Mouse (Mus musculus) frontal cortex, postnatal 25 days (tissue): ENCODE results near the gene Myzap.

Source experiments
- DNase-seq, 2 experiments: peaks; one replicate each; pipeline ENCODE4 v3.0.0; 2022; ENCODE audit warnings: low spot score in 2 of 2

Myzap gene

DNA sequence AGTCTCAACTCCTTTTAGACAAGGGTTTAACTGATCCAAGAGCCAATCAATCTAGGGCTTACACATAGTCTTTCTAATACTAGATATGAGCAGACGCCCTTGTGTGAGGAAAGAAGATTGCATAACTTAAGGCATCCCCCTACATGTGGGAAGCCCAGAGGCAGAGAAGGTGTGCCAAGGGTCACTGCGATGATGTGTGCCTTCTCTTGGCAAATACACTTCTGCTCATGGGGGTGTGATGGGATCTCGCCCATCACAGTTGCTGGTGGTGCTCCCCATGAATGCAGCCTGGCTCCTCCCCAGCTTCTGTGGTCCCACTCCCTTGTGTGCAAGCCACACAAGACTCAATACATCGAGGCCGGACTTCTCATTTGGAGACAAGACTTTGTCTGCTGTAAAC, 47.3 kb downstream of the Myzap start:
- no peak for DNase-seq

DNA sequence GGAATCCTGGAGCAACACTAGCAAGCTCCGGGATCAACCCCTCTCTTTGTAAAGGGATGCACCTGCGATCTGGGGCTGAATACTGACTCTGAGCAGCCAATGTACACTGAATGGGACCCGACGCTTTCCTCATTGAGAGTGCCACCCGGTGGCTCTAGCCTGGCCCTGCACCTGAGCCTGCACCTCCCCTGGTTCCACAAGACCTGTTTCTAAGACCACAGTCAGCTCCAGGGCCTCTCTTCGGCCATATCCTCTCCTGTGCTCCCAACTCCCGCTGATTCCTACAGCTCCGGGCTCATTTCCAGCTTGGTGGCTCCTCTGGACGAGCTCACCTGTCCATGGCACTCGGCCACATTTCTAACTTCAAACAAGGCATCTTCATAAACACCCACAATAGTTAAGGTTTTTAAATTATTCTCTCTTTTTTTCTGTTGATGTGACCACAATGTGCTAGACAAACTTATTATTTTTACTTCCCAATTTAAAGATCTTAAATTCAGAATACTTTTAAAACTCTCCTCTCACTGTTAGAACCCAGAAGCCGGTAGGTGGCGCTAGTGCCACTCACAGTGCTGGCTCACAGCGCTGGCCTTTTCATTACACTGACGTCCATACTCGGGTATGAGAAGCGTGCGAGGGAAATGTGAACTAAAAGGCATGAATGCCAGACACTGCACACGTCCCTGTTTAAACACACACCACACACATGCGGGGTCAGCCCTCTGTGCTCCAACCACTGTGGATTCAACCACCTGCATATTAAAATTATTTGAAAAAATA, 48.5 kb downstream of the Myzap start:
- peak; percentile 75 for DNase-seq

DNA sequence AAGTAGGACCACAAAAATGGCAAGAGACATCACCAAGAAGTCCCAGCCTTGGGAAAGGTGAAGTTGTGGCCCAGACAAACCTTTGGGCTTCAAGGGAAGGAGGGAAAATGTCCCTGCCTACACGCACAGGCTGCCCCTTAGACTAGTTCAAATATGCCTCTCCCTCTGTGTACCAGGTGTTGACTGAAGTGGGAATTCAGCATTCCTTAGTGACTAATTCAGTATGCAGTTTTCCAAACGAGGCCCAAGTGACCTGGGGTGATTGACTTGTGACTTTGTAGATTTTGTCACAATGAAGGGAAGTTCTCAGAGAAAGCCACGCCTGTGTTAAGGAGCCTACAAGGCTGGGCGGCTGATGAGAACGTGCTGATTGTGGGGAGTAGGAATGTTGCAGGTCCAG, 49.9 kb downstream of the Myzap start:
- no peak for DNase-seq

DNA sequence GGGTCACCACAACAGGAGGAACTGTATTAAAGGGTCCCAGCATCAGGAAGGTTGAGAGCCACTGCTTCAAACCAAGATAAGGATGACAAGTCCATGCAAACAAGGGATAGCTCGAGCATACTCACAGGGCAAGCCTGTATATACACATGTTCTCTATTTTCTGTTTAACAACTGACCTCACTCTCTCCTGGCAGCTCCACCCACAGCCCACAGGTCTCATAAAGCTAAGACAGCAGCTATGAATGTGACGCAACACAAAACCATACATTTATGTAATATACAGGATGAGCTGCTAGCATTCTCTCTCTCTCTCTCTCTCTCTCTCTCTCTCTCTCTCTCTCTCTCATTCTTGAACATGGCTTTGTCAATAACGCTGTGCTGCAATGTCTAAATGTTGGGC, 51.4 kb downstream of the Myzap start:
- no peak for DNase-seq

DNA sequence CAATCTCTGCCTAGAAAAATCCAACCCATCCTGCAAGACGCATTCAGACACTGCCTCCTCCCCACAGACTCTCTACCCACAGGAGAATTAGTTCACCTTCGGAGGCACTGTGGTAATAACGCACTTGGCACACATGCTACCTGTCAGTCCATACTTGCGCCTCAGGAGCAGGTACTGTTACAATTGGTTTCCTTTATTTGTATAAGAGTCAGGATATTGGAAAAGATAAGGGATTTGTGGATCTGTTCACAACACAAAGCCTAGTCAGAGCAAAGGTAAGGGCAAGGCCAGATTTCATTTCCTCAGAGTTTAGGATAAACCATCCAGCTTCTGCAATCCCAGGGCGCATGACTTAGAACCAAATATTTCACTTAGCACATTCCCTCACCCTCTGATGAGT, 56.4 kb downstream of the Myzap start:
- no peak for DNase-seq

DNA sequence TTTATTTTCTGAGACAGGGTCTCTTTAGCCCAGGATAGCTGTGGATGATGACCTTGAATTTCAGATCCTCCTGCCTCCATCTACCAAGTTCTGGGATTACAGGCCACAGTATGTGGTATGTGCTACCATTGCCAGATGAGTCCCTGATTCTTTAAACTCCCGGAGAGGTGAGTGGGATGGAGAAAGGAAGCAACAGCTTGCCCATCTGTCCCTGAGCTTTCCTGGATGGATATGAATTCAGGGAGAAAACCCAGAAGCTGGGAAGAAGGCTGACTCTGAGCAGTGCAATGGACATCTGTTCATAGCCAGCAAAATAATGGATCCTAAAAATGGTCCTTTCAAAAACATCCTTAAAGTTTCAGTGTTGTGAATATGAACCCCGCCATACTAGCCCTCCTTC, 57.1 kb downstream of the Myzap start:
- no peak for DNase-seq

DNA sequence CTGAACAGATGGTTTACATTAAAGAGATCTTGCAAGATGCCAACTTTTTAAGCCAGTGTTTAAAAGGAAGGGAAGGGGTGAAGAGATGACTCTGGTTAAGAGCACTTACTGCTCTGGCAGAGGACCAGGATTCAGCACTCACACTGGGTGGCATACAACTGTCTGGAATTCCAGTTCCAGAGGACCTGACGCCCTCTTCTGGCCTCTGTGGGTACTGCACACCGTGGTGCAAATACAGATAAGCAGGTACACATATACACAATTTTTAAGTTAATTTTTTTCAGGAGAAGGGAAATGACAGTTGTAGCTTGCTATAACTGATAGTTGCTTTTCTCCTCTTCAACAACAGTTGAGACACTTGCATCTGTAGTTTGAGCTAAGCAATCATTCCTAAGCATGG, 62.2 kb downstream of the Myzap start:
- DNase-seq, result no peak

DNA sequence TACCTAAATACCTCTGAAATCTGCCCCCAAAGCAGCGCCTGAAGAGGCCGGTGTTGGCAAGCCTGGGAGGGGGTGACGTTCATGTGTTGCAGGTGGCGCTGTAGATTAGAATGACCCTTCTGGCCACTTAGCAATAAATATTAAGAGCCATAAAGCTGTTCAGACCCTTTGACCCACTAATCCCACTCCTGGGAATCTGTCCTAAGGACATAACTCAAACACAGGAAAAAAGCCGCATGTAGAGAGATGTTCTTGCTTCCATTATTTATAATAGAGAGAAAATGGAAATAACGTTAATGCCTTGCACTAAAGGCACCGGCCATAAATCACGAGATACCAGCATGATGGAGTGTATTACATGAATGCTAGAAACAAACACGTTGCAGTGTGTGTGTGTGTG, 64.7 kb downstream of the Myzap start:
- no peak for DNase-seq

DNA sequence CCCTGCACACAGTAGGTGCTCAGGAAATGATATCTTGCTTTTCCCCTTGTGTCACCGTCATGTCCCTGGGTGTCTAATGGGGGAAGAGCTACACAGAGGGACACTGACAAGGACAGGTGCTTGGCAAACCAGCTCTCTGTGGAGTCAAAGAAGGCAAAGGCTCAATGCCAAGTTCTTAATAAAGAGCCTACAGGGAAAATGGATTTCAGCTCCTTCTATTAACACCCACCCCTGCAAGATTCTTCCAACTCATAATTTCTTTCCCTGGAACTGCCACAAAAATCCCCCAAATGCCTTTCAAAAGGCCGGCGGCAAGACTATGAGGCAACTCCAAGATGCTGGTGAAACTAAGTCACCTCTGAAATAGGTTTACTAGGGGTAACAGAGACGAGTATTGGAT, 68.3 kb downstream of the Myzap start:
- DNase-seq, result no peak

DNA sequence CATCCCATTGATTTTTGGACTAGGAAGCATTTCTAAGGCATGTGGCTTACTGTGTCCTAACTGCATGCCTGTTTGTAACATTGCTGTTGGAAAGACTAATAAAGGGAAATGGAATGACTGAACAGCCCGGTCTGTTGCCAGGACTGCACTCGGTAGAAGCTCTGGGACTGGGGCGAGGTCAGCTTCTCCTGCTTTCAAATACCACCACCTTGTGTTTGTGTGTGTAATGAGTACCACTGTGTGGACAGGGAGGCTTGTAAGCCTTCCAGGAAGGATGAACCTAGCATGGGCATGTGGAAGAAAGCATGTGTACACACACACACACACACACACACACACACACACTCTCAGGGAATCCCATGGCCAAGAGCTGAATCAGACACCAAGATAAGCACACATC, 72.3 kb downstream of the Myzap start:
- no peak for DNase-seq

DNA sequence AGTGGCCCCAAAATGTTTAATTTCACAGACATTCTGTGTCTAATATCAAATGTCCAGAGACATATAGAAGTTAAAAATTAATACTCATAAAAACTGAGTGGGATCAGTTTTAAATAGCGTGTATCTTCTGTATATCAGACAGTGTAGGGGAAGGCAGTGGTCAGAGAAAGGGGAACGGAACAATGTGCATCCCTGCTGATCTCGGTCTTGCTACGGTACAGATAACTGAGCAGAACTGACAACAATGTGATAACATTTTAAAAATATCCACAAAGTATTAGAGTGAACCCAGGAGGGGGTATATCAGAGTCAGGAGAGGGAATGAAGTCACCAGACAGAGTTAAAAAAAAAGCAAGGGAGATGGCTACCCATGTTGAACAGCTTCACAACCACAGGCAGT, 74.7 kb downstream of the Myzap start:
- DNase-seq, result no peak

DNA sequence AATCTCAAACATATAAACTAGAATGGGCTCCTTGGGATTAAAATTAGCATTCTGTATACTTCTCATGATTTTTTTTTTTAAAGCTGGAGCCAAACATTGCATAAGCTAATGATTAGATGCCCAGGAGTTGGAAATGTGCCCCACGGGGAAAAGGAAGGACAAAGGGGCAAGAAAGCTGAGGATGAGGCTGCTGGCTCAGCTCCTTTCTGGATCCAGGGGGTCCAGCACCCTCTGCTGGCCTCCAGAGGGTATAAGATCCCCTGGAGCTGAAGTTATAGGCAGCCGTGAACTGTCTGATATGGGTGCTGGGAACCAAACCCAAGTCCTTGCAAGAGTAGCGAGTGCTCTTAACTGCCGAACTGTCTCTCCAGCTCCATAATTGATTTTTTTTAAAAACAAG, 76.3 kb downstream of the Myzap start:
- DNase-seq, result no peak

DNA sequence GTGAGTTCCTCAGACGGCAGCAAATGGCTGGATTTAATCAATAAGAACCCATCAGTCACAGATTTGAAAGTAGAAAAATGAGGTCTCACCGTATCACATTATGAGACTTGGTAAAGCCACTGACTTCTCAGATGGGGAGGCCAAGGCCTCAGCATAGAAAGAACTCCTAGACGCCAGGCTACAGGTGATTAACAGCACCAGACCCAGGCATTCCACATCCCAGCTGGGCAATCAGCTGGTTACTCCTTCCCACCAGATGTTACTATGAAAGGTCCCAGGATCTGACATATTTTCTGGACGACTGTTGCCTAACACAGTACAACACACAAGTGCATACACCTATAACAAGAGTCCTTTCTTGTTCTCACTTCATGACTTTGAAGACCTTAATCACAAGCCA, 78.6 kb downstream of the Myzap start:
- DNase-seq, result no peak

DNA sequence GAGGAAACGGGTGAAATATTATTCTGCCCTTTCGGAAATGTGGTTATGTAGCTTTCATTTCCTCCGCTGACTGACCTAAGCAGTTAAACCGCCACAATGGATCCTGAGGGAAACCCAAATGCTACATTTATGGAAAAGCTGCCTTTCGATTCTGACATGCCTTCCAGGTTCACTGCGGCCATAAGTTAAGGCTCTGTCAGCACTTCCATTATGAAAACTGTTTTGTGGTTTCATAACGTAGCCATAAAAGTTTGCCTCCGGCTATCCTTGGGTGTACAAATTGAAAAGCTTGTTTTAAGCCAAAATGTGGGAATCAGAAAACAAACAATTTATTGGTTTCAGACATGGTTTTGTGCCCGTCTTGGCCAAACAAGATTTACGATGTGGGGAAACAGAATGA, 79.3 kb downstream of the Myzap start:
- DNase-seq, result no peak

DNA sequence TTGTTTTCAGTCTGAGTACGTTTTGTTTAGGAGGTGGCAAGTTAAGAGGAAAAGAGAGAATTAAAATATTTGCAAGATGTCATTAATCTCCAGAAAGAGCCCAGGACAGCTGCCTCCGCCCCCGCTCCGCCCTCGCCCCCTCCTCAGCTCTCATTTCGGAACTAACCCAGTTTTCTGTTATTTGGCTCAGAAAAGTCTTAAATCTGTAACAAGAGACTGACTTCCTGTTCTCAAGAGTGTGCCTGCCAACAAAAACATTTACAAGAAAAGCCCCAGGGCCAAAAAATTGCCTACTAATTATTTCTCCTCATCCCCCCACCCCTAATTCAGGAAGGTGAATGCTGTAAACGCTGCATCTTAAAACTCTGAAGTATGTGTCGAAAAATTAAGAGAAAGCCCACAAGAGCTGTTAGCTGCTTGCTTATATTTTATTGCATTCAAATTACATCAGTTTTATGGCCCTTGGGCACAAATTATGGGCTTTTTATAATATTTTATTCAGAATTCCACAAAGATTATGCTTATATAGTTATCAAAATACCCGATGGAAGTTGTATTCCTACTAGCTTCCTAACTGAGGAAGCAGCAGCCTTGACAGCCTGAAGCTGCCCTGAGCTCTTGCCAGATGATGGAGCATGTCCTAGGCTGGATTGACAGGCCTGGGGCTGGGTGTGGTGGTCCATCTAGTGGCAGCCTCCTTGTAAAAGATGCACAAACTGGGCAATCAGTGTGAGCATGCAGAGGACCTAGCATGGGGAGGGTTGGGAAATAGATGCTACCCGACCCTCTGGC, 93.6 kb downstream of the Myzap start:
- no peak for DNase-seq

DNA sequence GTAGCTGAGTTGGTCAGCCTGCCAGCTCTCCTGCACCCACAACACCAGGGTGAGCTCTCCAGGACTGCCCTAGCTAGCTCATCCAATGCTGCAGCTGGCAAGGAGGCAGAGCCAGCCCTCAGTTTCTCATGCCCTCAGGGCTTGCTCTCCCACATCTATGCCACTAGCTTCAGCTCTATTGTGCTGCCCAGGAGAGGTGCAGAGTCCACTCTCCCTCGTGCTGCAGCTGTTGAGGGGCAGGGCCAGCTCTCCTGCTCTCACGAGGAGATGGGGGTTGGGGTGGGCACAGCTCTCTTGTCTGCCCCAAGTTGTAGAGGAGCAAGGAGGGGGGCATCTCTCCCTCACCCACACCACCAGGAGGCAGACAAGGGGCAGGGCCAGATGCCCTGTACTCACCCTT, 95.5 kb downstream of the Myzap start:
- no peak for DNase-seq

DNA sequence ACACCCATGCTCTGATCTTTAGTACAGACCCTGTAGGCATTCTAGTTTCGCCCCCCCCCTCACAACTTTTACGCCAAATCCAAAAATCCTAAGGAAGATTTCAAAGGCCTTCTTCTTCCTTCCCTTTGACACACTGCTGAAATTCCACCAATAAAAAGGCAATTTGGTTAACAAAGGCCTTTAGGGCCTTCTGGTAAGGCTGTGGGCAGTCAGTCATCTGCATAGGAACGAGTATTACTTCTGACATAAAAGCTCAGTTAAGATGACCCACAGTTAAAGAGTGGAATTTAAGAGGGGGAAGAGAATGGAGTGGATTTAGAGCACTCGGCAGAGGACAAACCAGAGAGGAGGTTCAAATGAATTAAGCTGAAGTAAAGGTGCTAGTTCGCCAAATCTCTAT, 98.4 kb downstream of the Myzap start:
- DNase-seq, result no peak

DNA sequence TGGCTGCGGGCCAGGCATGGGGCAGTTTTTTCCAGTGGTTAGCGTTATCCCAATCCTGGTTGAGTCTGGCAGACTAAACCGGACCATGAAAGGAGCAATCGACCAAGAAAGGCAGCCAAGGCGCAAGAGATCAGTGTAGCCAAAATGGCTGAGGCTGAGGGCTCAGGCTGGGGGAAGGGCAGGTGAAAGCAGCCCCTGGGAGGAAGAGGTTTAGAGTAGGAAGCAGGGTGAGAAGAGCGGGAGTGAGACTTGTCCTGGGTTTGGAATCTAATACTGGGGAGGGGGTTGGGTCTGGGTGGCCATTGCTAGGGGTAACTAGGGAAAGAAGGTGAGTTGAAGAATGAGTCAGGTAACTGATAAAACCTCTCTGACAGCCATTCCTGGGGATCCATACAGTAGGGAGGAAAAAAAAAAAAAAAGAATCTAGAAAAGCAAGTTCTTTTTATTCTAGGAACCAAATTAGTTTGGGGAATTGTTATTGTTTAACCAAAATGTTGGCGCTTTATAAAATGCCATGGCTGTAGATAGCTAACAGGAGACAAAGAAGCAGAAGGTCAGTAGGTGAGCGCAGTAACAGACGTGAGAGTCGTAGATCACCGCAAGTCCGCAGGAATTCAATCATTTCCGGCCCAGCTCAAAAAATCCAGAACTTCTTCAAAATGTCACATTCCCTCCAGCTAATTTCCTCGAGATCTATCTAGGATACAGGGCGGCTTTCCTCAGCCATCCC, 99.7 kb downstream of the Myzap start:
- no peak for DNase-seq

DNA sequence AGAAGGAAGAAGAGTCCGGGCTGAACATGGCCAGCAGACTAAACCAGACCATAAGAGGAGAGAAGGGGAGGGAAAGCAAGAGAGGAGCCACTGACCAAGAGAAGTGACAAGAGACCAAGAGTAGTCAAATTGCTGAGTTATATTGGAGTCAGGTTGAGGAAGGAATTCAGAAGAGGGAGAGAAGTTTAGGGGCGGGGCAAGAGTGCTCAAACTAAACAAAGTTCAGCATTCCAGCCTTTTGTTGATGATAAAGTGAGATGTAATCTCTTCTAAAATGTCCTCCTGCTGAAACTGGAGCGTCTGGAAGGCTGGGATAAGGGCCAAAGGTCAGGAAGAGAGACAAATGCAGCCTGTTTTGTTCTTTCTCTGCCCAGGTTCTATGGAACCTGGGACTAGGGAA, 102.1 kb downstream of the Myzap start:
- no peak for DNase-seq

DNA sequence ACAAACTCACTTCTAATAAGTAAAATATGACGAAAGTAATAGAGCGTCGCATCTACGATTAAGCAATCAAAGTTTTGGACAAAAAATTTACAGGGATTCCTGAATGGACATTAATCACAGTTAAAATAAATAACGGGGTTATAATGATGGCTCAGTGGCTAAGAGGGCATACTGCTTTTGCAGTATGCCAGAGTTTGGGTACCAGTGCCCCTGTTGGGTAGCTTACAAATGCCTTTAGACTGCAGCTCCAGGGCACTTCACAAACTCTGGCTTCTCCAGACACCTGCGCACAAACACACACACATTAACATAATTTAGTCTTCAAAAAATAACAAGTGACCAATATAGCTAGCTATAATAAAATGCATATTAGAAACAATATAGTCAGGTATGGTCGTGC, 106.0 kb downstream of the Myzap start:
- no peak for DNase-seq

DNA sequence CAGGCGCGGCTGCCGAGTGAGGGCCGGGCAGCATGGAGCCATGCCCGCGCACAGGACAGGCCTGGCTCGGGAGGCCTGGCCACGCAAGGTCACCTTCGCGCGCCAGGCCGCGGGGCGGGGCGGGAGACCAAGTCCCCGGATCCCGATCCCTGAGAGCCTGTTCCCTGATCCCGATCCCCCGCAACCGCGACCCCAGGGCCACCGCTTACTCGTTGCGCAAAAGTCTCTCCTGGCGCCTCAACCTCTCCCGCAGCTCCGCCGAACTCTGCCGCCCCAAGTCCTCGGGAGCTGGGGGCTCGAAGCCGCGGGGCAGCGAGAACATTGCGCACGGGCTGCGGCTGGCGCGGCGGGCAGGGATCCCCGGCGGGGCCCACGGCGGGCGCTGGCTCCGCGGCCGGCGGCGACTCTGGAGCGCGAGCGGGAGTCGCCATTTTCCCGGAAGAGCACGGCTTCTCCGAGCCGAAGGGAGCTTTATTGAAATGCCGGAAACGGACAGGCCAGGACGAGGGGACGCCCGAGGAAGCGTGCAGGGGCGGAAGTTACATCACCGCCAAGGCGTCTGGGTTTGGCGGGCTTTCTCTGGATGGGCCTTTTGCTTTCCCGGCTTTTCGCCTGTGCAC, 106.6 kb downstream of the Myzap start, which contains the start of gene Polr2m:
Polr2m (minus strand) TSS at position 461 of the 620 bp plus-strand sequence.
- peak; percentile 82 to 86 for DNase-seq

DNA sequence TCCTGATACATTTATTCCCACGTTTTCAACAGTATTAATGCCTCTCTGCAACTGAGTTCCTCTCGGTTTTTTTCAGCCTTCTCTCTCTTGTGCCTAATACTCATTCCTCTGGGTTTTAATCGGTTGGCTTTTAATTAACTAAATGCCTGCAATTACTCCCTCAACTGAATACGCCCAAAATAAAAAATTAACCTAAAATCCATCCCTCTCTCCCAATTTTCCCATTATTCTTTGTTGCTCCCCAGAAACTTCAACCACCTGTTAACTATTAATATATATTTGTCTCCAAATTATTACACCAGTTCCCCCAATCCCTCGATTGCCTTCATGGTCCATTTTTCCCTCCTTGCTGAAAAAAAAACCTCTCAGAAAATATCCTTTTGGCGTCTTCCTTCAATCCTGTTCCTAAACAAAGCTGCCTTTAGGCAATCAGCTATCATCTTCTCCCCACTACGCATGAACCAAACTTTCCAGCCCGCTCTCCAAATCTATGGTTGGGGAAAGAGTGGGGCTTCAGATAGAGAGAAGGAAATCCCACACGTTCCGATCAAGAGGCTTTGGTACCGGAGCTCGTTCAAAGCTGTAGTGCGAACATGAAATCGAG, 107.2 kb downstream of the Myzap start:
- DNase-seq, result no peak
